Mouse (Mus musculus) intestine, embryonic 16.5 days (tissue): ENCODE data around the gene Hgfac. TPM values are rescaled to one million over a fixed set of nuclear protein-coding genes. Genes with fewer than 3 reads are reported as not detected.
A peak's percentile ranks its signal among the peaks of the same experiment; 100 is the strongest.

Source experiments
- ATAC-seq: fragments of 200-750 bp; cut with Nextera tagmentation; 2 replicates; pipeline ENCODE4 v1.8.0; 2017; ENCODE audit warnings: moderate TSS enrichment, moderate library complexity
- H3K27ac ChIP-seq: fragments of 300-500 bp; sonication (generic); 2 replicates; pipeline ENCODE4 v1.5.1; 2014; ENCODE audit warnings: mild to moderate bottlenecking, low read length
- H3K27me3 ChIP-seq: fragments of 300-500 bp; sonication (generic); replicated peaks from 2 replicates; pipeline ENCODE4 v1.6.1; 2014; ENCODE audit warnings: low read length, control low read depth, mixed read lengths; ENCODE audit not compliant: control insufficient read depth, insufficient read depth
- H3K36me3 ChIP-seq: fragments of 300-500 bp; sonication (generic); 2 replicates; pipeline ENCODE4 v1.6.1; 2014; ENCODE audit warnings: low read length, control low read depth; ENCODE audit not compliant: control insufficient read depth, insufficient read depth
- H3K4me1 ChIP-seq: fragments of 300-500 bp; sonication (generic); 2 replicates; pipeline ENCODE4 v1.6.1; 2014; ENCODE audit warnings: low read length, control low read depth, mixed read lengths; ENCODE audit not compliant: control insufficient read depth, insufficient read depth
- H3K4me2 ChIP-seq: fragments of 300-500 bp; sonication (generic); 2 replicates; pipeline ENCODE4 v1.6.1; 2014; ENCODE audit warnings: low read depth, low read length, control low read depth
- H3K4me3 ChIP-seq: fragments of 300-500 bp; sonication (generic); 2 replicates; pipeline ENCODE4 v1.5.1; 2014; ENCODE audit warnings: mild to moderate bottlenecking, low read length
- H3K9ac ChIP-seq: fragments of 300-500 bp; sonication (generic); 2 replicates; pipeline ENCODE4 v1.6.1; 2014; ENCODE audit warnings: low read depth, low read length
- H3K9me3 ChIP-seq: fragments of 300-500 bp; sonication (generic); 2 replicates; pipeline ENCODE4 v1.6.1; 2016; ENCODE audit warnings: low read length, control low read depth; ENCODE audit not compliant: control insufficient read depth
- WGBS: fragments of 180-500 bp; shearing (Covaris S2); extraction: QIAGEN DNeasy Blood & Tissue Kit; methylation state at CpG from one replicate; pipeline ENCODE4 v1.1.7; 2014; 5-methylcytosine and 5-hydroxymethylcytosine counted together
- polyA plus RNA-seq: library from polyadenylated mRNA; unstranded; fragments of >200 nt; fragmentation: Nextera tagmentation; extraction: Ambion mirVana; gene quantifications from 2 replicates; pipeline ENCODE4 v1.2.1, GENCODE M21; 2015

The Hgfac gene
- polyA plus RNA-seq, 1 experiment from 2014 or later: 14.9 TPM

GRCm38 (mm10) chr5:35010656-35011055 is 30.7 kb upstream of the Hgfac start:
- Histone ChIP-seq H3K9ac (no peak overlapping the region), H3K4me1 (no peaks in the 10 kb centered on the region), H3K4me2 (no peak overlapping the region), H3K36me3 (no peaks in the 10 kb centered on the region), H3K27me3 (no peaks in the 10 kb centered on the region), H3K9me3 (no peaks in the 10 kb centered on the region), H3K27ac (no peak overlapping the region), H3K4me3 (no peak overlapping the region)
- WGBS: 68% methylated on average over 5 of the region's 5 CpGs
- ATAC-seq: no peak

DNA sequence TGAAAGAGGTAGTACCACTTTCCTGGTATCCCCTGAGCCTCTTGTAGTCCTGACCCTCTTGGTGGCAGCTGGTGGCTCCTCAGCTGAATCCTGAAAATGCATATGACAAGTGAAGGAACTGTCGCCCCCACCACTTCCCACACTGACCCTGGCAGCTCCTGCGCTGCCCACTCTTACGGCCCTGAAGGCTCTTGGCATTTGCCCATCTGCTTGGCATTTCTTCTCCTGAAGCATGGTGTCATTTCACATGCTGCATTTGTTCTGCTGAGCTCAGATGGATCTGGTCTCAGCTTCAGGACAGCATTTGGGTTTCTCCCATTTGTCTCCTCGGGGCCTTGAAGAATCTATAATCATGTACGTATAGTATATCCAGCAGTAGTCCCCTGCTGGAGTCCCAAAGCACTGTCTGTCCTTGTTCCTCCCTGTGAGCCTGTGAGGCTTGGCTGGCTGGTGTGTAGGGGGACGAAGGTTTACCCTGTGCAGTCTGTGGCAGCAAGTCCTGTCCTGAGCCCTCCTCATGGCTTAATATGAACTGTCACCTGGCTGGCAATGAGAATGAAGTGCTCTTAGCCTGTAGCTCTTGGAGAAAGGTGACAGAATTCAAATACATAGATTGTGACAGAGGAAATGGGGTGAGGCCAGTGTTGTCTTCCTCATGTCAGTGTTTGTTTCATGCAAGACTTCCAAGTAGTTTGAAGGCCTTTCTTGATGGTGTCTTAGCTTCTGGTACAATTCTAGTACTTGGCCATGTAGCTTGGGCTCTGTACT is 30.0 kb upstream of the Hgfac start:
- no peak overlapping the region for H3K4me3 ChIP-seq
- H3K9ac ChIP-seq: no peak overlapping the region
- no peak overlapping the region for H3K27ac ChIP-seq
- no peaks in the 10 kb centered on the region for H3K36me3 ChIP-seq
- no peak overlapping the region for H3K4me2 ChIP-seq
- ATAC-seq: no peak
- WGBS: 95% methylated on average over 6 of the region's 6 CpGs
- no peaks in the 10 kb centered on the region for H3K4me1 ChIP-seq
- H3K9me3 ChIP-seq: no peaks in the 10 kb centered on the region
- no peaks in the 10 kb centered on the region for H3K27me3 ChIP-seq

DNA sequence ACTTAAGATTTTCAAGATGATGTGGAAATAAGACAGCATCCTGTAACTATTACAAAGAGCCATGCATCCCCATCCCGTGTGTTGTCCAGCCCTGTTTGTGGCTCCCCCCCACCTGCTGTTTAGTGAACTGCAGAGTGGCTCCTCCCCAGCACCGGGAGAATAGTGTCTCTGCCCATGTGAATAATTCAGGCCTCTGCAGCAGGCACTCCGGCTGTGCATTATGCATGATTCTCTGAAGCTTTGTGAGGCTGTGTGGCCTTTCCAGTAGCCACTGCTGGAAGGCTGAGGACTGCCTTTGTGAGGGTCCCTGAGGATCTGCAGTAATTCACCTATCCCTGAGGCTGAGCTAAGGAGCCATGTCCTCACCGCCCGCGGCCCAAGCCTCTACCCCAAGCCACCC is 27.3 kb upstream of the Hgfac start:
- H3K4me1 ChIP-seq: no peaks in the 10 kb centered on the region
- no peak overlapping the region for H3K4me3 ChIP-seq
- no peaks in the 10 kb centered on the region for H3K27me3 ChIP-seq
- no peaks in the 10 kb centered on the region for H3K36me3 ChIP-seq
- no peak overlapping the region for H3K4me2 ChIP-seq
- no peak overlapping the region for H3K27ac ChIP-seq
- ATAC-seq: no peak
- 72% methylated on average over 6 of the region's 6 CpGs for WGBS
- no peak overlapping the region for H3K9ac ChIP-seq
- H3K9me3 ChIP-seq: no peaks in the 10 kb centered on the region

GRCm38 (mm10) chr5:35019673-35020300 is 21.5 kb upstream of the Hgfac start:
- 63% methylated on average over 9 of the region's 9 CpGs for WGBS
- no peaks in the 10 kb centered on the region for H3K27me3 ChIP-seq
- no peaks in the 10 kb centered on the region for H3K36me3 ChIP-seq
- H3K9me3 ChIP-seq: no peaks in the 10 kb centered on the region
- H3K4me3 ChIP-seq: no peak overlapping the region
- no peak overlapping the region for H3K27ac ChIP-seq
- no peak for ATAC-seq
- no peaks in the 10 kb centered on the region for H3K4me1 ChIP-seq
- H3K9ac ChIP-seq: no peak overlapping the region
- H3K4me2 ChIP-seq: no peak overlapping the region

- H3K27me3 ChIP-seq: no peaks in the 10 kb centered on the region
- peak; percentile 80 for ATAC-seq
- H3K9ac ChIP-seq: no peak overlapping the region
- no peaks in the 10 kb centered on the region for H3K36me3 ChIP-seq
- no peak overlapping the region for H3K4me3 ChIP-seq
- H3K4me1 ChIP-seq: no peaks in the 10 kb centered on the region
- 68% methylated on average over 9 of the region's 9 CpGs for WGBS
- H3K9me3 ChIP-seq: no peaks in the 10 kb centered on the region
- no peak overlapping the region for H3K27ac ChIP-seq
- H3K4me2 ChIP-seq: no peak overlapping the region
These were observed 20.7 kb upstream of the Hgfac start for GRCm38 (mm10) chr5:35020410-35021241.

DNA sequence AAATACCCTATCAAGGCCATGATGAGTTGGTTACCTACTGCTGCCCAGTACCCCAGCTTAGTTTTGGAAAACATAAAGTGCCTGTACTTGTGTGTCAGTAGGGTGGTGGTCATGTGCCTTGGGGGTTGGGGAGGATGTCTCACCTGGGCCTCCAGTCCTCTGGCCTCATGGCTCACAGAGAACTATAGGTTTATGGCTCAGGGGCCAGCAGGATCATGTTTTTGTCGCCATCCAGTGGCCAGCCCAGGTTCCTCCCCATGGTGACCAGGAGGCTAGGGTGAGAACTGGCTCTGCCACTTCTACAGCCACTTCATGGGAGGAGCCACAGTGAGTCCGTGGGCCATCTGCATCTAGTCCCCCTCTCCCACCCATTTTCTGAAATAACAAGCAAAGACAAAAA is 16.3 kb upstream of the Hgfac start:
- no peak overlapping the region for H3K27ac ChIP-seq
- no peak overlapping the region for H3K4me2 ChIP-seq
- peak; percentile 68 for ATAC-seq
- H3K4me3 ChIP-seq: no peak overlapping the region
- 23% methylated on average over 2 of the region's 2 CpGs for WGBS
- H3K36me3 ChIP-seq: 0 out of 2 replicates have a peak, but pooled peaks cover 2% of the 10 kb centered on the region
- no peak overlapping the region for H3K9ac ChIP-seq
- H3K27me3 ChIP-seq: no peaks in the 10 kb centered on the region
- H3K4me1 ChIP-seq: no peaks in the 10 kb centered on the region
- H3K9me3 ChIP-seq: no peaks in the 10 kb centered on the region

DNA sequence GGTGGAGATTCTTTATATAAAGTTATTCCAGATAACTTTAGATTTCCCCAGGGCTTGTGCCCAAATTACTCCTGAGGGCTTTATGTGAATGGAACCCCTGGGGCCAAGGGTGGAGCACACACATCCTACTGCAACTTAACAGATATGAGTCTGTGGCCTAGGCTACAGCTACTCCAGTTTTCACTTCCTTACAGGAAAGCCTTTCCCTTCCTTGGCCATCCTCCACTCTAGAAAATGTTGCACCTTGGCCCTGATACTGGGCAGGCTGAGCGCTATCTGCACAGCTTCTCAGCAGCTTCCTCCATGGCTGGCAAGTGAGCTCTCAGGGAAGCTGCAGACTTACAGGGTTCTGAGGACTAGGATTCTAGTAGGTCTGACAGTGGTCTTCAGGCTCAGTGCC is 12.0 kb upstream of the Hgfac start:
- Histone ChIP-seq H3K36me3 (0 out of 2 replicates have a peak, but pooled peaks cover 2% of the 10 kb centered on the region), H3K4me3 (no peak overlapping the region), H3K4me1 (no peaks in the 10 kb centered on the region), H3K27ac (no peak overlapping the region), H3K4me2 (no peak overlapping the region), H3K9me3 (no peaks in the 10 kb centered on the region), H3K27me3 (no peaks in the 10 kb centered on the region), H3K9ac (no peak overlapping the region)
- no peak for ATAC-seq
- WGBS: 91% methylated on average over 1 of the region's 1 CpGs

DNA sequence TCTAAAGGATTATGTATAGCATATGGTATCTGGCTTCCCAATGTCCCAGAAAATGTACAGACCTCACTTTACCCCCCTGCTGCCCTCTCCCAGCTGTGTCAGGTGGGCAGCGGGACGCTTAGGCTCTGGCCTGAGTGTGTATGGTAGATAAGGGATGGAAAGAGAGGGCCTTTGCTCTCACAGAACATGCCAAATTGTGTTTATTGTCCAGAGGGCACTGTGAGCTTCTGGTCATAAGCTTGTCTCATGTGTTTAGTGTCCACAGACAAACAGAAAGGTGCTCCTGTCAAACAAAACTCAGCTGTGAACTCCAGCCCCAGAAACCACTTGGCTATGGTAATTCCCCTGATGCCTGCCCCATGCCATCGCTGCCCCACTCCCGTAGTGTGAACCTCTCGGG is 11.6 kb upstream of the Hgfac start:
- no peak overlapping the region for H3K4me3 ChIP-seq
- H3K27ac ChIP-seq: no peak overlapping the region
- 88% methylated on average over 5 of the region's 5 CpGs for WGBS
- no peak for ATAC-seq
- H3K9ac ChIP-seq: no peak overlapping the region
- H3K9me3 ChIP-seq: no peaks in the 10 kb centered on the region
- 0 out of 2 replicates have a peak, but pooled peaks cover 2% of the 10 kb centered on the region for H3K36me3 ChIP-seq
- no peak overlapping the region for H3K4me2 ChIP-seq
- no peaks in the 10 kb centered on the region for H3K4me1 ChIP-seq
- H3K27me3 ChIP-seq: no peaks in the 10 kb centered on the region

- Histone ChIP-seq H3K4me3 (no peak overlapping the region), H3K4me2 (no peak overlapping the region), H3K27me3 (no peaks in the 10 kb centered on the region), H3K27ac (no peak overlapping the region), H3K9me3 (no peaks in the 10 kb centered on the region), H3K36me3 (no peaks in the 10 kb centered on the region), H3K9ac (no peak overlapping the region), H3K4me1 (no peaks in the 10 kb centered on the region)
- peak; percentile 28; the same call in 1 of the 2 replicates for ATAC-seq
- WGBS: 74% methylated on average over 5 of the region's 5 CpGs
These were observed 8.2 kb upstream of the Hgfac start for GRCm38 (mm10) chr5:35033068-35033467.
